In the genomic region with DNA sequence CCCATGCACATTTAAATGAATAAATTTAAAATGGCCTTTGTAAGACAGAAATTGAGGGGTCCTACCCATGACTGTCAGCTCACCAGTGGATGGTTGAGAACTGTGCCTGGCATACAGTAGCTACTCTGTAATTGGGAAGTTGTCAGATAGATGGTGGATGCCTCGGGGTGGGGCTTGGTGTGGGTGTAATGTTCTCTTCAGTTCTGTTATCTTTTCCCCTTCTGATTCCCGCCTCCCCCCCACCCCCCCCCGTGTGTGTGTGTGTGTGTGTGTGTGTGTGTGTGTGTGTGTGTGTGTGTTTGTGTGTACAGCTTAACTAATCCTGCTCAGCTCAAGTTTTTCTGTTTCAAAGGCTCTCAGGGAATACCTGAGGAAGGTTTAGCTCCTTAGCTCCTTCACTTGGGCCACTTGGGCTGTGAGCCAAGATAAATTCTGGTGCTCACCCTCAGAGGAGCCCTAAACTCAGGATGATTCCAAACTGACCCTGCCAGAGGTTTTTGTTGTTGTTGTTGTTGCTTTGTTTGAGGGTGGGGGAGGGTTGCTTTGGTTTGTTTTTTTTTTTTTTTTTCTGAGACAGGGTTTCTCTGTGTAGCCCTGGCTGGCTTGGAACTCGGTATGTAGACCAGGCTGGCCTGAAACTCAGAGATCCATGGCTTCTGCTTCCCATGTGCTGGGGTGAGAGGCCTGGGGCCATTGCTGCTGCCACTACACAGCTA, we compare ENCODE assay signal across 33 mouse cellular contexts. TPM values are rescaled to one million over a fixed set of nuclear protein-coding genes. Genes with fewer than 3 reads are reported as not detected.
DNase-seq lines count a peak whose midpoint lies in the region; ATAC-seq lines count a peak whose summit lies in the region.
"Had no signal": no experiment of that assay in that cellular context is flagged by ENCODE, and none has a peak within 500 bp of the region (broad histone marks: within the 10 kb centered on the region; RNA-seq: fewer than 3 reads in every experiment).

No protein-coding gene starts in this region.

- 70% methylated on average over 3 of the region's 4 CpGs for WGBS in heart, embryonic 12.5 days

- no peaks in the 10 kb centered on the region for H3K27me3 ChIP-seq in heart, embryonic 12.5 days (replicated peaks)
- H3K27me3 ChIP-seq: CH12.LX; embryonic facial prominence, embryonic 13.5 days; heart, embryonic 15.5 days; Patski had no signal

- ATAC-seq in heart, embryonic 12.5 days (ENCODE audit: insufficient number of reproducible peaks, low FRiP score) = no peak
- ATAC-seq in megakaryocyte progenitor cell, adult 5-6 weeks (replicated peaks; ENCODE audit: poor library complexity) = peak; percentile 46; the same call in 1 of the 2 replicates
- ATAC-seq: forebrain, embryonic 14.5 days; hindbrain, postnatal 0 days; inflammation-experienced regulatory T-cells, adult 6 months; intestine, embryonic 16.5 days; Patski had no signal

- no peak overlapping the region for H3K4me2 ChIP-seq in heart, embryonic 12.5 days
- H3K4me2 ChIP-seq: embryonic facial prominence, embryonic 13.5 days; heart, embryonic 11.5 days; heart, embryonic 15.5 days; hindbrain, embryonic 13.5 days had no signal

- H3K4me1 ChIP-seq in heart, embryonic 12.5 days (replicated peaks) = no peaks in the 10 kb centered on the region
- H3K4me1 ChIP-seq: embryonic facial prominence, embryonic 13.5 days; forebrain, embryonic 10.5 days; heart, embryonic 15.5 days; hindbrain, embryonic 10.5 days; hindbrain, embryonic 13.5 days had no signal

- no peaks in the 10 kb centered on the region for H3K36me3 ChIP-seq in heart, embryonic 12.5 days
- H3K36me3 ChIP-seq: embryonic facial prominence, embryonic 10.5 days; embryonic facial prominence, embryonic 13.5 days; forebrain, embryonic 10.5 days; heart, embryonic 15.5 days; hindbrain, embryonic 10.5 days; hindbrain, embryonic 13.5 days had no signal

- peak; percentile 57 for DNase-seq in heart, adult 11 months
- DNase-seq in lung, postnatal 36 days = peak; percentile 16
- no peak for DNase-seq in lung, postnatal 4 days
- no peak for DNase-seq in T-cell, adult 2 months (ENCODE audit: low spot score)
- no peak for DNase-seq in adrenal gland, adult 8-10 months
- DNase-seq: adrenal gland, adult 2 months; adrenal gland, postnatal 25 days; B cell, adult 2 months; cerebellum, adult 11-12 months; cerebellum, adult 8-10 months; cerebellum, postnatal 10 days; cerebellum, postnatal 36 days; embryo, embryonic 11 days; gastrocnemius, postnatal 10 days; gastrocnemius, postnatal 36 days; heart, postnatal 10 days; heart, postnatal 36 days had no signal

- H3K9me3 ChIP-seq in heart, embryonic 12.5 days (replicated peaks) = no peaks in the 10 kb centered on the region
- H3K9me3 ChIP-seq: embryonic facial prominence, embryonic 10.5 days; embryonic facial prominence, embryonic 13.5 days; forebrain, embryonic 10.5 days; heart, embryonic 15.5 days; hindbrain, embryonic 10.5 days; hindbrain, embryonic 13.5 days had no signal

- H3K9ac ChIP-seq in heart, embryonic 12.5 days = no peak overlapping the region
- H3K9ac ChIP-seq: embryonic facial prominence, embryonic 13.5 days; heart, embryonic 15.5 days; hindbrain, embryonic 13.5 days had no signal

- H3K27ac ChIP-seq in heart, embryonic 12.5 days (ENCODE audit: poor library complexity, severe bottlenecking) = no peak overlapping the region
- H3K27ac ChIP-seq: embryonic facial prominence, embryonic 10.5 days; embryonic facial prominence, embryonic 13.5 days; forebrain, embryonic 10.5 days; heart, embryonic 15.5 days; hindbrain, embryonic 10.5 days; hindbrain, embryonic 13.5 days; hindbrain, postnatal 0 days had no signal

- H3K4me3 ChIP-seq in heart, embryonic 12.5 days = no peak overlapping the region
- H3K4me3 ChIP-seq: embryonic facial prominence, embryonic 10.5 days; embryonic facial prominence, embryonic 13.5 days; erythroblast, embryonic 14.5 days; forebrain, embryonic 10.5 days; heart, embryonic 15.5 days; hindbrain, embryonic 10.5 days; hindbrain, embryonic 13.5 days had no signal

RNA-seq across cellular contexts. Expression of gene Nub1, which starts 25.5 kb away (rescaled TPM):
- 29.5 and 31.9 TPM in 2 replicates for polyA plus RNA-seq in heart, embryonic 12.5 days (2016; fragmentation: Nextera tagmentation; extraction: Ambion mirVana)
- 21.6 and 26.5 TPM in 2 replicates for total RNA-seq in megakaryocyte progenitor cell, adult 5-6 weeks (2015)
- 33.2 and 40.2 TPM in 2 replicates for total RNA-seq in megakaryocyte progenitor cell, adult 5-6 weeks (2017)
- 10 to 100 TPM; 72.3 to 74.6 (median 73.6) TPM for total RNA-seq in adrenal gland, adult 8-10 months (2022)

RNA-seq across cellular contexts. Expression of gene Smarcd3, which starts 35.7 kb away (rescaled TPM):
- polyA plus RNA-seq in heart, embryonic 12.5 days (2016; fragmentation: Nextera tagmentation; extraction: Ambion mirVana) = 86.4 and 90.3 TPM in 2 replicates
- total RNA-seq in megakaryocyte progenitor cell, adult 5-6 weeks (2015) = not detected in 2 replicates
- 0.08 TPM in 1 of 2 replicates, not detected in the other for total RNA-seq in megakaryocyte progenitor cell, adult 5-6 weeks (2017)
- total RNA-seq in adrenal gland, adult 8-10 months (2022) = 10 to 100 TPM; 14.3 to 42.2 (median 24.7) TPM
- polyA plus RNA-seq: erythroblast, embryonic 14.5 days had no signal

Comparison
In these comparisons a context has a peak if more than half of its experiments do, and no peak if none do; other contexts are left out.
1. DNase-seq: peak in heart, adult 11 months (single experiment) and lung, postnatal 36 days (single experiment); none in lung, postnatal 4 days (0 of 2), T-cell, adult 2 months (single experiment) and adrenal gland, adult 8-10 months (single experiment).
2. RNA of gene Smarcd3, which starts 35.7 kb away (total RNA-seq): 14.3 to 42.2 TPM in adrenal gland, adult 8-10 months; 0.08 TPM in megakaryocyte progenitor cell, adult 5-6 weeks; every median in the first group is over 10 times any median in the second.